Mouse (Mus musculus): ENCODE data around the gene Scgb1b7. TPM values are rescaled to one million over a fixed set of nuclear protein-coding genes. Genes with fewer than 3 reads are reported as not detected.
"Not testable (repeated sequence)": the region's sequence is repeated elsewhere in the genome, so short reads cannot be mapped to it uniquely, and the experiment has no call there.

The Scgb1b7 gene
- total RNA-seq (2014; fragmentation: Nextera tagmentation) = not detected in 2 replicates
- not detected in 2 replicates for total RNA-seq (2017)

GRCm38 (mm10) chr7:31712365-31712764 lies at the start of gene Scgb1b7:
Scgb1b7 (plus strand) TSS chr7:31712665.
- ATAC-seq (replicated peaks; ENCODE audit: poor library complexity, severe bottlenecking) = not testable (repeated sequence)

DNA sequence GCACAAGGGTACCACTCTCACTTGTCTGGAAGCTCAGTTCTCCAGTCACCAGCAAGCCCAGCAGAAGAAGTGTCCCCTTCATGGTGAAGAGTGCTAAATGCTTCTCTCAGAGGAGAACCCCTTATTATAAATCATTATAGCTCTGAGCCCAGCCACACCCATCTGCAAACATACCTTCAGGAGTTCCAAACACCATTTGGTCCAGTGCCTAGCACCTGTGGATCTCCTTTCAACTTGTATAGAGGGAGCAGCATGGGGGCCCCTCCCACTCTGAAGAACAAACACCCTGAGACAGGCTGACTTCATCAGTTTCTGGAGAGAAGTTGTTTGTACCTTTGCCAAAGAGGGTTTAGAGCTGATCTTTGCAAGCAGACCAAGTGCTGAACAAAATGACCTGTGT lies 6.8 kb upstream of the Scgb1b7 start, which contains the start of gene Scgb2b7:
Gene Scgb2b7, minus strand, starts transcription at position 101 of the 400 bp plus-strand sequence.
- not testable (repeated sequence) for ATAC-seq (replicated peaks; ENCODE audit: poor library complexity, severe bottlenecking)

Other genes with a start within 250 kb of the Scgb1b7 start
- not detected in 2 replicates for gene Scgb2b7, start 6.9 kb upstream of the Scgb1b7 start, total RNA-seq (2014; fragmentation: Nextera tagmentation)
- not detected in 2 replicates for gene Scgb2b7, start 6.9 kb upstream of the Scgb1b7 start, total RNA-seq (2017)